Comparison of ENCODE assay signal across 8 mouse cellular contexts in genomic region chr6:136550596-136551304, GRCm38 (mm10). TPM values are rescaled to one million over a fixed set of nuclear protein-coding genes. Genes with fewer than 3 reads are reported as not detected.
A peak's percentile ranks its signal among the peaks of the same experiment; 100 is the strongest.
DNase-seq lines count a peak whose midpoint lies in the region; ATAC-seq and TF ChIP-seq lines count a peak whose summit lies in the region.

No protein-coding gene starts in this region.

- peak overlapping the region; percentile 6; the same call in 1 of the 2 replicates for H3K4me2 ChIP-seq in embryonic facial prominence, embryonic 14.5 days (ENCODE audit: low read depth, low read length)
- peak overlapping the region; percentile 43 for H3K4me2 ChIP-seq in hindbrain, postnatal 0 days (ENCODE audit: low read depth, low read length)
- H3K4me2 ChIP-seq in midbrain, embryonic 13.5 days (replicated peaks) = no peak overlapping the region

- no peak overlapping the region for H3K4me3 ChIP-seq in embryonic facial prominence, embryonic 14.5 days (ENCODE audit: low read depth, low read length)
- no peak overlapping the region for H3K4me3 ChIP-seq in hindbrain, postnatal 0 days (ENCODE audit: low read length)
- H3K4me3 ChIP-seq in midbrain, embryonic 13.5 days (replicated peaks) = no peak overlapping the region

- H3K27ac ChIP-seq in embryonic facial prominence, embryonic 14.5 days (replicated peaks; ENCODE audit: low read depth, low read length) = peak overlapping the region; percentile 72
- peak overlapping the region; percentile 81 for H3K27ac ChIP-seq in hindbrain, postnatal 0 days
- H3K27ac ChIP-seq in midbrain, embryonic 13.5 days = peak overlapping the region; percentile 82

- no peak for TF ChIP-seq CTCF in hindbrain, postnatal 0 days (IDR thresholded peaks at IDR 0.05; ENCODE audit: low read depth)

- H3K9ac ChIP-seq in embryonic facial prominence, embryonic 14.5 days (ENCODE audit: low read depth, low read length) = no peak overlapping the region
- H3K9ac ChIP-seq in hindbrain, postnatal 0 days (replicated peaks; ENCODE audit: low read length) = no peak overlapping the region
- H3K9ac ChIP-seq in midbrain, embryonic 13.5 days (replicated peaks) = no peak overlapping the region

- 59% methylated on average over 7 of the region's 7 CpGs for WGBS in embryonic facial prominence, embryonic 14.5 days
- 34% methylated on average over 7 of the region's 7 CpGs for WGBS in hindbrain, postnatal 0 days
- 42% methylated on average over 7 of the region's 7 CpGs for WGBS in midbrain, embryonic 13.5 days

- H3K36me3 ChIP-seq in embryonic facial prominence, embryonic 14.5 days (ENCODE audit: control insufficient read depth, insufficient read depth, low read length) = no peaks in the 10 kb centered on the region
- no peaks in the 10 kb centered on the region for H3K36me3 ChIP-seq in hindbrain, postnatal 0 days (ENCODE audit: insufficient read depth, low read length)
- H3K36me3 ChIP-seq in midbrain, embryonic 13.5 days = no peaks in the 10 kb centered on the region

- peak; percentile 41 for ATAC-seq in embryonic facial prominence, embryonic 14.5 days (ENCODE audit: low read depth)
- peak; percentile 74 for ATAC-seq in hindbrain, postnatal 0 days
- peak; percentile 51 for ATAC-seq in midbrain, embryonic 13.5 days

- DNase-seq in cerebellum, postnatal 10 days = peak; percentile 42 to 52
- no peak for DNase-seq in cerebellum, adult 8-10 months
- peak; percentile 91 for DNase-seq in A20 (ENCODE audit: low read depth, low spot score)
- peak; percentile 90 for DNase-seq in embryonic facial prominence, embryonic 14.5 days (ENCODE audit: low spot score)
- DNase-seq in hindbrain, postnatal 0 days (ENCODE audit: low spot score) = peak; percentile 81
- DNase-seq in gastrocnemius, postnatal 4 days (ENCODE audit: low spot score in 2 of 2) = no peak
- no peak for DNase-seq in adrenal gland, adult 2 months

- no peaks in the 10 kb centered on the region for H3K27me3 ChIP-seq in embryonic facial prominence, embryonic 14.5 days (replicated peaks; ENCODE audit: control insufficient read depth, insufficient read depth, low read length)
- H3K27me3 ChIP-seq in hindbrain, postnatal 0 days (ENCODE audit: insufficient read depth, low read length) = no peaks in the 10 kb centered on the region
- H3K27me3 ChIP-seq in midbrain, embryonic 13.5 days = no peaks in the 10 kb centered on the region

- H3K9me3 ChIP-seq in embryonic facial prominence, embryonic 14.5 days (ENCODE audit: control insufficient read depth, low read length) = no peaks in the 10 kb centered on the region
- no peaks in the 10 kb centered on the region for H3K9me3 ChIP-seq in hindbrain, postnatal 0 days (ENCODE audit: low read length)
- no peaks in the 10 kb centered on the region; the same call in 1 of the 2 replicates for H3K9me3 ChIP-seq in midbrain, embryonic 13.5 days

- peaks cover 28% of the 10 kb centered on the region for H3K4me1 ChIP-seq in embryonic facial prominence, embryonic 14.5 days (ENCODE audit: control insufficient read depth, insufficient read depth, low read length)
- peaks cover 5% of the 10 kb centered on the region; the same call in 1 of the 2 replicates for H3K4me1 ChIP-seq in hindbrain, postnatal 0 days (ENCODE audit: insufficient read depth, low read length)
- peaks cover 40% of the 10 kb centered on the region for H3K4me1 ChIP-seq in midbrain, embryonic 13.5 days (replicated peaks)

RNA-seq across cellular contexts. Expression of gene Atf7ip, which starts 44.8 kb away (rescaled TPM):
- 33.5 and 33.9 TPM in 2 replicates for polyA plus RNA-seq in embryonic facial prominence, embryonic 14.5 days (2014; fragmentation: Nextera tagmentation; extraction: Ambion mirVana)
- 39.4 and 42.8 TPM in 2 replicates for total RNA-seq in hindbrain, postnatal 0 days (2014; rRNA removed)
- polyA plus RNA-seq in hindbrain, postnatal 0 days (2015; fragmentation: Nextera tagmentation; extraction: Ambion mirVana) = 22.9 and 25.6 TPM in 2 replicates
- 48.5 and 49.9 TPM in 2 replicates for polyA plus RNA-seq in midbrain, embryonic 13.5 days (2015; fragmentation: Nextera tagmentation; extraction: Ambion mirVana)
- 100 to 1,000 TPM in 1 of 2 experiments, 10 to 100 TPM in 1; 85.1 to 102 TPM for total RNA-seq in gastrocnemius, postnatal 4 days (2021)
- total RNA-seq in adrenal gland, adult 2 months (2021) = 10 to 100 TPM; 60.9 to 62.4 TPM
- 16.4 and 21.6 TPM in 2 replicates for polyA plus RNA-seq in adrenal gland, adult 2 months (2012; rRNA removed)

Comparison
In these comparisons a context has a peak if more than half of its experiments do, and no peak if none do; other contexts are left out.
1. DNase-seq: peak in cerebellum, postnatal 10 days (2 of 2), A20 (single experiment), embryonic facial prominence, embryonic 14.5 days (single experiment) and hindbrain, postnatal 0 days (single experiment); none in cerebellum, adult 8-10 months (single experiment), gastrocnemius, postnatal 4 days (0 of 2) and adrenal gland, adult 2 months (single experiment).
2. Peak in every context shown above with its lines, with median percentiles within 50 percentile points of each other: ATAC-seq and H3K27ac ChIP-seq.